Mouse (Mus musculus) limb, embryonic 11.5 days (tissue): ENCODE data around the gene 9030612E09Rik. TPM values are rescaled to one million over a fixed set of nuclear protein-coding genes. Genes with fewer than 3 reads are reported as not detected.

ENCODE experiments used
- ATAC-seq: fragments of 200-750 bp; cut with Nextera tagmentation; 2 replicates; pipeline ENCODE4 v1.8.0; 2017; ENCODE audit warnings: low read depth; ENCODE audit not compliant: insufficient number of reproducible peaks, low FRiP score, low TSS enrichment
- DNase-seq: peaks from one replicate; pipeline ENCODE4 v3.0.0-alpha.2; 2015; ENCODE audit warnings: low spot score
- H3K27ac ChIP-seq: fragments of 300-500 bp; sonication (generic); replicated peaks from 2 replicates; pipeline ENCODE4 v1.5.1; 2014; ENCODE audit warnings: low read depth, mild to moderate bottlenecking, low read length
- H3K27me3 ChIP-seq: fragments of 300-500 bp; sonication (generic); 2 replicates; pipeline ENCODE4 v1.6.1; 2014; ENCODE audit warnings: mild to moderate bottlenecking, low read length, mixed read lengths; ENCODE audit not compliant: control insufficient read depth, insufficient read depth
- H3K36me3 ChIP-seq: fragments of 300-500 bp; sonication (generic); 2 replicates; pipeline ENCODE4 v1.6.1; 2014; ENCODE audit warnings: mild to moderate bottlenecking, low read length, moderate library complexity, mixed read lengths; ENCODE audit not compliant: control insufficient read depth, insufficient read depth
- H3K4me1 ChIP-seq: fragments of 300-500 bp; sonication (generic); 2 replicates; pipeline ENCODE4 v1.6.1; 2014; ENCODE audit warnings: low read length, mixed read lengths; ENCODE audit not compliant: control insufficient read depth, insufficient read depth
- H3K4me2 ChIP-seq: fragments of 300-500 bp; sonication (generic); 2 replicates; pipeline ENCODE4 v1.6.1; 2014; ENCODE audit warnings: low read depth, mild to moderate bottlenecking, moderate library complexity; ENCODE audit not compliant: severe bottlenecking
- H3K4me3 ChIP-seq: fragments of 300-500 bp; sonication (generic); 2 replicates; pipeline ENCODE4 v1.5.1; 2014; ENCODE audit warnings: low read depth, low read length
- H3K9ac ChIP-seq: fragments of 300-500 bp; sonication (generic); 2 replicates; pipeline ENCODE4 v1.6.1; 2014; ENCODE audit warnings: mild to moderate bottlenecking, low read length
- H3K9me3 ChIP-seq: fragments of 300-500 bp; sonication (generic); 2 replicates; pipeline ENCODE4 v1.6.1; 2016; ENCODE audit warnings: low read length; ENCODE audit not compliant: control insufficient read depth
- WGBS: fragments of 180-500 bp; shearing (Covaris S2); extraction: QIAGEN DNeasy Blood & Tissue Kit; methylation state at CpG from one replicate; pipeline ENCODE4 v1.1.7; 2014; 5-methylcytosine and 5-hydroxymethylcytosine counted together
- polyA plus RNA-seq: library from polyadenylated mRNA; unstranded; fragments of >200 nt; fragmentation: Nextera tagmentation; extraction: Ambion mirVana; gene quantifications from 2 replicates; pipeline ENCODE4 v1.2.1, GENCODE M21; 2014

The 9030612E09Rik gene
- polyA plus RNA-seq, 1 experiment from 2014 or later: 1.4 TPM

GRCm38 (mm10) chr10:43173141-43173827 is 1.2 kb upstream of the 9030612E09Rik start:
- Histone ChIP-seq H3K4me3 (peak overlapping the region; percentile 77), H3K9ac (peak overlapping the region; percentile 83), H3K27ac (no peak overlapping the region), H3K4me1 (peaks cover 12% of the 10 kb centered on the region), H3K4me2 (peak overlapping the region; percentile 96), H3K36me3 (no peaks in the 10 kb centered on the region), H3K9me3 (no peaks in the 10 kb centered on the region), H3K27me3 (peaks cover 8% of the 10 kb centered on the region)
- DNase-seq (peak; percentile 71), ATAC-seq (no peak)
- WGBS: under 1% methylated on average over 53 of the region's 53 CpGs

GRCm38 (mm10) chr10:43173828-43174325 is 627 bp upstream of the 9030612E09Rik start:
- Histone ChIP-seq H3K4me2 (peak overlapping the region; percentile 96), H3K27me3 (peaks cover 8% of the 10 kb centered on the region), H3K9ac (peak overlapping the region; percentile 83), H3K4me3 (peak overlapping the region; percentile 77), H3K4me1 (peaks cover 12% of the 10 kb centered on the region), H3K9me3 (no peaks in the 10 kb centered on the region), H3K27ac (0 out of 2 replicates have a peak overlapping the region, but pooled peaks have one; percentile 24), H3K36me3 (no peaks in the 10 kb centered on the region)
- ATAC-seq: peak; percentile 65; the same call in 1 of the 2 replicates
- WGBS: under 1% methylated on average over 36 of the region's 38 CpGs
- DNase-seq: peak; percentile 68

GRCm38 (mm10) chr10:43175156-43175601 is 675 bp downstream of the 9030612E09Rik start:
- peaks cover 8% of the 10 kb centered on the region for H3K27me3 ChIP-seq
- peak overlapping the region; percentile 83 for H3K9ac ChIP-seq
- H3K27ac ChIP-seq: no peak overlapping the region
- H3K36me3 ChIP-seq: no peaks in the 10 kb centered on the region
- H3K4me1 ChIP-seq: peaks cover 12% of the 10 kb centered on the region
- ATAC-seq: peak; percentile 22; the same call in 1 of the 2 replicates
- no peaks in the 10 kb centered on the region for H3K9me3 ChIP-seq
- 0% methylated on average over 18 of the region's 18 CpGs for whole genome bisulfite sequencing
- DNase-seq: no peak
- H3K4me2 ChIP-seq: peak overlapping the region; percentile 96
- H3K4me3 ChIP-seq: peak overlapping the region; percentile 77

- Histone ChIP-seq H3K36me3 (no peaks in the 10 kb centered on the region), H3K4me2 (no peak overlapping the region), H3K4me1 (no peaks in the 10 kb centered on the region), H3K9ac (no peak overlapping the region), H3K4me3 (no peak overlapping the region), H3K27me3 (peaks cover 6% of the 10 kb centered on the region), H3K9me3 (no peaks in the 10 kb centered on the region), H3K27ac (no peak overlapping the region)
- no peak for ATAC-seq
- DNase-seq: no peak
- WGBS: 69% methylated on average over 5 of the region's 5 CpGs
Observed at GRCm38 (mm10) chr10:43180313-43180912, 5.9 kb downstream of the 9030612E09Rik start.

- H3K36me3 ChIP-seq: no peaks in the 10 kb centered on the region
- H3K4me3 ChIP-seq: no peak overlapping the region
- H3K9ac ChIP-seq: no peak overlapping the region
- no peaks in the 10 kb centered on the region for H3K27me3 ChIP-seq
- no peak overlapping the region for H3K4me2 ChIP-seq
- no peak for DNase-seq
- no peaks in the 10 kb centered on the region for H3K4me1 ChIP-seq
- 90% methylated on average over 2 of the region's 2 CpGs for WGBS
- H3K9me3 ChIP-seq: no peaks in the 10 kb centered on the region
- ATAC-seq: no peak
- H3K27ac ChIP-seq: no peak overlapping the region
Observed at GRCm38 (mm10) chr10:43200206-43200605, 25.7 kb downstream of the 9030612E09Rik start.

- Histone ChIP-seq H3K36me3 (no peaks in the 10 kb centered on the region), H3K4me2 (no peak overlapping the region), H3K27ac (no peak overlapping the region), H3K27me3 (no peaks in the 10 kb centered on the region), H3K9me3 (no peaks in the 10 kb centered on the region), H3K9ac (no peak overlapping the region), H3K4me3 (no peak overlapping the region), H3K4me1 (no peaks in the 10 kb centered on the region)
- 75% methylated on average over 3 of the region's 3 CpGs for WGBS
- DNase-seq (no peak), ATAC-seq (no peak)
Observed at GRCm38 (mm10) chr10:43203865-43204264, 29.4 kb downstream of the 9030612E09Rik start.

GRCm38 (mm10) chr10:43211866-43212265 is 37.4 kb downstream of the 9030612E09Rik start:
- Histone ChIP-seq H3K4me2 (no peak overlapping the region), H3K4me3 (no peak overlapping the region), H3K4me1 (no peaks in the 10 kb centered on the region), H3K36me3 (no peaks in the 10 kb centered on the region), H3K27me3 (no peaks in the 10 kb centered on the region), H3K27ac (no peak overlapping the region), H3K9ac (no peak overlapping the region), H3K9me3 (no peaks in the 10 kb centered on the region)
- peak; percentile 59 for DNase-seq
- ATAC-seq: no peak
- 35% methylated on average over 6 of the region's 6 CpGs for WGBS

- H3K9ac ChIP-seq: no peak overlapping the region
- peaks cover 3% of the 10 kb centered on the region; the same call in 1 of the 2 replicates for H3K4me1 ChIP-seq
- H3K9me3 ChIP-seq: no peaks in the 10 kb centered on the region
- 92% methylated on average over 13 of the region's 13 CpGs for WGBS
- no peaks in the 10 kb centered on the region for H3K27me3 ChIP-seq
- H3K4me3 ChIP-seq: no peak overlapping the region
- DNase-seq (no peak), ATAC-seq (no peak)
- no peak overlapping the region for H3K4me2 ChIP-seq
- no peak overlapping the region for H3K27ac ChIP-seq
- no peaks in the 10 kb centered on the region for H3K36me3 ChIP-seq
Observed at GRCm38 (mm10) chr10:43217361-43217900, 42.9 kb downstream of the 9030612E09Rik start.
